Comparison of ENCODE assay signal across 14 mouse cellular contexts in genomic region chr19:34959369-34959768, GRCm38 (mm10). TPM values are rescaled to one million over a fixed set of nuclear protein-coding genes. Genes with fewer than 3 reads are reported as not detected.
DNase-seq lines count a peak whose midpoint lies in the region; ATAC-seq and TF ChIP-seq lines count a peak whose summit lies in the region.
"Had no signal": no experiment of that assay in that cellular context is flagged by ENCODE, and none has a peak within 500 bp of the region (broad histone marks: within the 10 kb centered on the region; RNA-seq: fewer than 3 reads in every experiment).

No protein-coding gene starts in this region.

- WGBS in heart, embryonic 12.5 days: 82% methylated on average over 11 of the region's 11 CpGs
- 77% methylated on average over 11 of the region's 11 CpGs for WGBS in kidney, adult 2 months

- H3K4me2 ChIP-seq in heart, embryonic 12.5 days: no peak overlapping the region
- H3K4me2 ChIP-seq in CH12.LX (ENCODE audit: insufficient read depth, low read depth, poor library complexity, severe bottlenecking): peak overlapping the region; percentile 42; the same call in 1 of the 2 replicates
- H3K4me2 ChIP-seq: hindbrain, embryonic 15.5 days; stomach, embryonic 15.5 days had no signal

- no peaks in the 10 kb centered on the region for H3K9me3 ChIP-seq in heart, embryonic 12.5 days (replicated peaks)
- no peaks in the 10 kb centered on the region for H3K9me3 ChIP-seq in CH12.LX (replicated peaks; ENCODE audit: low read length)
- H3K9me3 ChIP-seq: hindbrain, embryonic 15.5 days; stomach, embryonic 15.5 days had no signal

- DNase-seq in heart, adult 9 months (ENCODE audit: low spot score in 2 of 2): peak; percentile 6 to 7
- peak; percentile 84 for DNase-seq in CH12.LX (ENCODE audit: extremely low read depth)
- peak; percentile 5 to 11 for DNase-seq in frontal cortex, postnatal 25 days (ENCODE audit: low spot score in 2 of 2)
- DNase-seq in thymus, postnatal 10 days (ENCODE audit: low spot score in 2 of 2): no peak
- DNase-seq in cerebellum, adult 9-11 months: no peak
- no peak for DNase-seq in kidney, adult 2 months
- DNase-seq: cerebellum, adult 11-12 months; kidney, postnatal 25 days; liver; lung, postnatal 36 days had no signal

- peak; percentile 31 to 72 for TF ChIP-seq CTCF in CH12.LX (conservative IDR thresholded peaks at IDR 0.05 in 1 of 2, IDR thresholded peaks at IDR 0.05 in 1 of 2; ENCODE audit: low read depth in 2 of 2, low read length in 2 of 2)
- TF ChIP-seq CTCF in kidney, adult 2 months (conservative IDR thresholded peaks at IDR 0.05; ENCODE audit: insufficient read depth, insufficient read length, low read depth, low read length): no peak

- TF ChIP-seq EP300 in CH12.LX (IDR thresholded peaks at IDR 0.05; ENCODE audit: low read length): peak; percentile 88

- no peak overlapping the region for H3K4me3 ChIP-seq in heart, embryonic 12.5 days
- peak overlapping the region in 1 of 3 experiments; percentile 1 for H3K4me3 ChIP-seq in CH12.LX (replicated peaks in 1 of 3; ENCODE audit: low read depth in 2 of 3, low read length in 2 of 3, poor library complexity in 1 of 3)
- no peak overlapping the region for H3K4me3 ChIP-seq in kidney, adult 2 months (ENCODE audit: insufficient read depth, low read depth, low read length)
- H3K4me3 ChIP-seq: hindbrain, embryonic 15.5 days; stomach, embryonic 15.5 days had no signal

- peak; percentile 7 for TF ChIP-seq RAD21 in CH12.LX (IDR thresholded peaks at IDR 0.05; ENCODE audit: low read depth, low read length)

- no peak overlapping the region for H3K27ac ChIP-seq in heart, embryonic 12.5 days (ENCODE audit: poor library complexity, severe bottlenecking)
- no peak overlapping the region; the same call in 1 of the 2 replicates for H3K27ac ChIP-seq in CH12.LX (ENCODE audit: insufficient read depth, low read depth)
- H3K27ac ChIP-seq in kidney, adult 2 months (ENCODE audit: insufficient read depth, low read depth, low read length): no peak overlapping the region
- H3K27ac ChIP-seq: hindbrain, embryonic 15.5 days; stomach, embryonic 15.5 days had no signal

- in situ Hi-C loops in CH12.LX (cut with MboI; ENCODE audit: low pct_ligation_motif_present, low pct_unique_long_range_greater_than_20kb, low sequenced_read_pairs): no loop called here

- no peaks in the 10 kb centered on the region for H3K27me3 ChIP-seq in heart, embryonic 12.5 days (replicated peaks)
- no peaks in the 10 kb centered on the region for H3K27me3 ChIP-seq in CH12.LX (replicated peaks)
- no peaks in the 10 kb centered on the region for H3K27me3 ChIP-seq in kidney, adult 2 months (replicated peaks; ENCODE audit: control insufficient read depth, insufficient read depth, low read length)
- H3K27me3 ChIP-seq: hindbrain, embryonic 15.5 days; stomach, embryonic 15.5 days had no signal

- no peak for ATAC-seq in heart, embryonic 12.5 days (ENCODE audit: insufficient number of reproducible peaks, low FRiP score)
- peak; percentile 72 for ATAC-seq in megakaryocyte progenitor cell, adult 5-6 weeks (replicated peaks; ENCODE audit: poor library complexity)

- dilution Hi-C loops in CH12.LX (cut with MboI; ENCODE audit: extremely low pct_ligation_motif_present, extremely low pct_unique_long_range_greater_than_20kb, low sequenced_read_pairs): no loop called here

- H3K4me1 ChIP-seq in heart, embryonic 12.5 days (replicated peaks): no peaks in the 10 kb centered on the region
- H3K4me1 ChIP-seq in CH12.LX (ENCODE audit: control insufficient read depth in 1 of 2, insufficient read depth in 2 of 2): peaks cover 0 to 19% of the 10 kb centered on the region in 2 experiments; a peak in 2 of 4 replicates
- no peaks in the 10 kb centered on the region for H3K4me1 ChIP-seq in kidney, adult 2 months (ENCODE audit: control insufficient read depth, insufficient read depth, low read length)
- H3K4me1 ChIP-seq: hindbrain, embryonic 15.5 days; stomach, embryonic 15.5 days had no signal

- H3K36me3 ChIP-seq in heart, embryonic 12.5 days: peaks cover 48% of the 10 kb centered on the region
- peaks cover 39 to 66% of the 10 kb centered on the region in 2 experiments for H3K36me3 ChIP-seq in CH12.LX (replicated peaks in 1 of 2; ENCODE audit: control insufficient read depth in 1 of 2, insufficient read depth in 1 of 2, low read length in 1 of 2)
- peaks cover 2% of the 10 kb centered on the region; the same call in 1 of the 2 replicates for H3K36me3 ChIP-seq in kidney, adult 2 months (ENCODE audit: control insufficient read depth, insufficient read depth, low read length)
- H3K36me3 ChIP-seq: hindbrain, embryonic 15.5 days had no signal

- no peak overlapping the region for H3K9ac ChIP-seq in heart, embryonic 12.5 days
- H3K9ac ChIP-seq in CH12.LX (ENCODE audit: insufficient read depth, low read depth): peak overlapping the region; percentile 53; the same call in 1 of the 2 replicates
- H3K9ac ChIP-seq: hindbrain, embryonic 15.5 days; stomach, embryonic 15.5 days had no signal

- H3K79me2 ChIP-seq in CH12.LX (replicated peaks; ENCODE audit: control insufficient read depth, extremely low read depth, insufficient read depth, poor library complexity, severe bottlenecking): peaks cover 12% of the 10 kb centered on the region

- TF ChIP-seq POLR2A in CH12.LX (IDR thresholded peaks at IDR 0.05; ENCODE audit: low read depth, low read length): no peak
- TF ChIP-seq POLR2A in kidney, adult 2 months (IDR thresholded peaks at IDR 0.05; ENCODE audit: low read depth, low read length): no peak

TF ChIP-seq in CH12.LX, 34 proteins besides CTCF, POLR2A, EP300 and RAD21:
- TF ChIP-seq UBTF (IDR thresholded peaks at IDR 0.05; ENCODE audit: low read depth, low read length) (no peak), GABPA (IDR thresholded peaks at IDR 0.05; ENCODE audit: insufficient replicate concordance, low read depth, low read length) (no peak), MAZ (IDR thresholded peaks at IDR 0.05; ENCODE audit: low read depth, low read length) (0 out of 2 replicates have a peak, but pooled peaks have one; percentile 36), BHLHE40 (IDR thresholded peaks at IDR 0.05; ENCODE audit: low read depth, low read length) (peak; percentile 81), SMC3 (IDR thresholded peaks at IDR 0.05; ENCODE audit: low read depth, low read length) (no peak), USF2 (conservative IDR thresholded peaks at IDR 0.05; ENCODE audit: low read depth, low read length) (no peak), ETS1 (conservative IDR thresholded peaks at IDR 0.05; ENCODE audit: low read depth, low read length) (peak; percentile 91), ZNF384 (IDR thresholded peaks at IDR 0.05; ENCODE audit: low read depth, low read length) (no peak), POLR2AphosphoS2 (IDR thresholded peaks at IDR 0.05; ENCODE audit: low read depth, low read length) (no peak), HCFC1 (IDR thresholded peaks at IDR 0.05; ENCODE audit: low read depth, low read length) (peak; percentile 49), ZC3H11A (IDR thresholded peaks at IDR 0.05; ENCODE audit: low read depth, low read length) (no peak), MAX (IDR thresholded peaks at IDR 0.05; ENCODE audit: low read length) (peak; percentile 46; the same call in 1 of the 2 replicates), TCF12 (IDR thresholded peaks at IDR 0.05; ENCODE audit: low read depth, low read length) (no peak), JUN (IDR thresholded peaks at IDR 0.05; ENCODE audit: insufficient read depth, low read depth, low read length) (peak; percentile 96), USF1 (IDR thresholded peaks at IDR 0.05; ENCODE audit: low read depth, low read length) (no peak), MAFK (IDR thresholded peaks at IDR 0.05; ENCODE audit: insufficient replicate concordance, low read length) (peak; percentile 85), NRF1 (IDR thresholded peaks at IDR 0.05; ENCODE audit: low read depth, low read length) (no peak), TBP (conservative IDR thresholded peaks at IDR 0.05; ENCODE audit: low read depth, low read length) (0 out of 2 replicates have a peak, but pooled peaks have one; percentile 45), ZKSCAN1 (IDR thresholded peaks at IDR 0.05; ENCODE audit: borderline replicate concordance, low read depth, low read length) (no peak), ELF1 (IDR thresholded peaks at IDR 0.05; ENCODE audit: low read depth, low read length) (peak; percentile 47; the same call in 1 of the 2 replicates), RCOR1 (conservative IDR thresholded peaks at IDR 0.05; ENCODE audit: low read depth, low read length) (peak; percentile 55; the same call in 1 of the 2 replicates), JUND (conservative IDR thresholded peaks at IDR 0.05; ENCODE audit: low read depth, low read length) (peak; percentile 98), MEF2A (IDR thresholded peaks at IDR 0.05; ENCODE audit: borderline replicate concordance, low read depth, low read length) (peak; percentile 85; the same call in 1 of the 2 replicates), PAX5 (IDR thresholded peaks at IDR 0.05; ENCODE audit: low read length) (no peak), CHD1 (IDR thresholded peaks at IDR 0.05; ENCODE audit: low read depth, low read length) (peak; percentile 83; the same call in 1 of the 2 replicates), NELFE (IDR thresholded peaks at IDR 0.05; ENCODE audit: low read depth, low read length) (no peak), MXI1 (IDR thresholded peaks at IDR 0.05; ENCODE audit: low read depth, low read length) (peak; percentile 39; the same call in 1 of the 2 replicates), IRF4 (IDR thresholded peaks at IDR 0.05; ENCODE audit: low read depth, low read length) (peak; percentile 86), KAT2A (IDR thresholded peaks at IDR 0.05; ENCODE audit: insufficient replicate concordance, low read length) (no peak), SIN3A (IDR thresholded peaks at IDR 0.05; ENCODE audit: low read length) (peak; percentile 72), E2F4 (IDR thresholded peaks at IDR 0.05; ENCODE audit: insufficient replicate concordance, low read depth, low read length) (no peak), CHD2 (IDR thresholded peaks at IDR 0.05; ENCODE audit: low read length) (no peak), ZMIZ1 (IDR thresholded peaks at IDR 0.05; ENCODE audit: low read depth, low read length) (no peak), MYC (IDR thresholded peaks at IDR 0.05; ENCODE audit: low read depth, low read length) (0 out of 2 replicates have a peak, but pooled peaks have one; percentile 47)
TF ChIP-seq in CH12.LX: peak in this region for 17.

RNA-seq across cellular contexts. Expression of gene Kif20b, which starts 37.2 kb away (rescaled TPM):
- 40.5 and 43.4 TPM in 2 replicates for polyA plus RNA-seq in heart, embryonic 12.5 days (2016; fragmentation: Nextera tagmentation; extraction: Ambion mirVana)
- total RNA-seq in CH12.LX (2012; rRNA removed) (32.4 and 40.1 TPM in 2 replicates), CH12.LX (2014; rRNA removed) (89.0 and 104 TPM in 2 replicates)
- 46.3 and 59.5 TPM in 2 replicates for polyA plus RNA-seq in CH12.LX (2012; ENCODE audit: insufficient read length, low read depth)
- 95.1 and 126 TPM in 2 replicates for total RNA-seq in megakaryocyte progenitor cell, adult 5-6 weeks (2015)
- total RNA-seq in megakaryocyte progenitor cell, adult 5-6 weeks (2017): 108 and 128 TPM in 2 replicates
- polyA plus RNA-seq in kidney, adult 2 months (2012; rRNA removed): 0.07 and 0.30 TPM in 2 replicates

Comparison
In these comparisons a context has a peak if more than half of its experiments do, and no peak if none do; other contexts are left out.
1. DNase-seq: peak in heart, adult 9 months (2 of 2), CH12.LX (single experiment) and frontal cortex, postnatal 25 days (2 of 2); none in thymus, postnatal 10 days (0 of 2), cerebellum, adult 9-11 months (single experiment) and kidney, adult 2 months (single experiment).
2. RNA of gene Kif20b, which starts 37.2 kb away (polyA plus RNA-seq): 46.3 to 59.5 TPM in CH12.LX and 40.5 to 43.4 TPM in heart, embryonic 12.5 days; 0.07 to 0.30 TPM in kidney, adult 2 months; every median in the first group is over 10 times any median in the second.